Mouse (Mus musculus) frontal cortex, postnatal 36 days (tissue): ENCODE results near the gene Ppme1.
A peak's percentile ranks its signal among the peaks of the same experiment; 100 is the strongest.

Experiments used
- DNase-seq, 2 experiments: peaks; one replicate each; pipeline ENCODE4 v3.0.0; 2022; ENCODE audit warnings: low spot score in 2 of 2

The Ppme1 gene

DNA sequence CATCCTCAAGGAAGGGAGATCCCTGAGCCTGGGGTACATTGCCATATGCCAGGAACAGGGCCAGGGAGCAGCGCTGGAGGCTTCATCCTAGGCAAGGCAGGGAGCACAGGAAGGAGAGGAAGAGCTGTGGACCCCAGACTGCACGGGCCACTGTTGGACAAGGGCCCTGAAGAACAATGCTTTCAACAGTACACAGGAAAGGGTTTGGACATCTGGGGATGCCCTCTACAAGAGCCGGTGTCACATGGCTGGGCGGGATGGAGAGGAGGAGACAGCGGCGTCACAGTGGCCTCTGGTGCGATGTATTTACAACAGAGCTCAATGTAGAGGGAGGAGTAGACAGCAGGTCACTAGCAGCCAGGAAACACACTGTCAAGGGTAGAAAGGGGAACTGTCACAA, 44.6 kb downstream of the Ppme1 start:
- no peak for DNase-seq

GRCm38 (mm10) chr7:100325482-100325881, 46.6 kb downstream of the Ppme1 start:
- DNase-seq: peak; percentile 52 to 53

DNA sequence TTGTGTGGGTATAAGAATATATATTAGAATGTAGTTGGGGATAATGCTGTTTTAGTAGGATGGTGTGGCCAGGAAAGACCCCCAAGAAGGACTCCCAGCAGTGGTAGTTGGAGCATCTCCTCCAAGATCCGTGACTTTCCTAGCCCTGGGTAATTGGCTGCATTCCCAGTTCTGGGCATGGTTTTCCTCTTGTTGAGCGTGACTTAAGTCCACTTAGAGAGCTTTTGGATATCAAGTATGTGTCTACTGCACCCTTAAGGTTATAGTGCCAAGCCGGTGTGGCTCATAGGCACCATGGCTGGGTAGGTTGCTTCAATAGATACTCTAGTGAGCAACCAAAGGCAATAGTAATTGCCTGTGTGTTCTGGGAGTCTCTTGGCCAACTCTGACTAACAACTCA, 48.4 kb downstream of the Ppme1 start:
- no peak for DNase-seq

GRCm38 (mm10) chr7:100317534-100317933, 54.6 kb downstream of the Ppme1 start:
- DNase-seq: no peak

DNA sequence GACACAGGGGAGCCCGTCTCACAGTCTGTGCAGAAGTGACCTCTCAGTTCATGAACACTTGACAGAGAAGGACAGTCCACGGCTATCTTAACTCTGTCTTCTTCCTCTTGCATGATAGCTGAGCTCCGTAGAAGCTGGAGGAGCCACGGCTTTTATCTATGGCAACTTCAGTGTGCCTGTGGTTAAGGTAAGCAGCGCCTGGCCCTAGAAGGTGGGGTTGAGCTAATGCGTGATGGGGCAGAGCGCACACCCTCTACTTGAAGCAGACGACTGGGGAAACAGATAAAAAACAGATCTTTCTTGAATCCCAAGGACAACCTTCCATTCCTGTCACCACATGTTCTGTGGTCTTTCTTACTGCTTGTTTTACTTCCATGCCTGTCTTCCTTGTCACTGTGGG, 55.2 kb downstream of the Ppme1 start:
- DNase-seq: no peak

DNA sequence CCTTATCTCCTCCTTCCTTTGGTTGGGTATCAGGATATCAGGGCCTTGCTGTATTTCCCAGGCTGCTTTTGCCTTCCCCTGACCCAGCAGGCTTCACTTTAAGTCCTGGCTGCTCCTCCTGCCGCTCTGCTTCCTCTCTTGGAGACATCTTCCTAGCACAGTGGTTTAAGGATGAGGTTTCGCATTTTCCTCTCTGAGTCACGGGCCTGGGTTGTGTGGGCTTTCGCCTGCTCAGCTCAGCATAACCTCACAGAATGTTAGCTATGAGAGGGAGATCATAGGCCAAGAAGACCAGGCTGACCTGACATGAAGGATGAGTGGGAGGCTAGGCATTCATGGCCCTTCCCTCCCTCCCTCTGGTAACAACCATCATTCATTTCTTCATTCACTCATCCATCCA, 59.4 kb downstream of the Ppme1 start:
- DNase-seq: no peak

DNA sequence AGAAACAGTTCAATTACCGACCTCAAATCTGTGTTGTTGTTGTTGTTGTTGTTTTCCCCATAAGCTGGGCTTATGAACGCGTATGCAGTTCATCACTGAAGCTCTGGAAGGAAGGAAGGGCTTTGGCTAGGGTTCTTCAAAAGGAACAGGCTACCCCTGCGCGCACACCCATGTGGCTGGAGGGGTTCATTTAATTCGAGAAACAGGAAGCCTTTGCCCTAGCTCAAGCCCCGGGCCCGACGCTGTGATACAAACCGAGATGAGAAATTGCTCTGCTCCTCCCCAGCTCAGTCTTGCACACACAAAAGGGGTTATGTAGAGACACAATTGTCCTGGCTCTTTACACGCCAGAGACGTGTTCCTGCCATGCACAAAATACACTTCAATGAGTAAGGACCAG, 61.8 kb downstream of the Ppme1 start:
- no peak for DNase-seq

DNA sequence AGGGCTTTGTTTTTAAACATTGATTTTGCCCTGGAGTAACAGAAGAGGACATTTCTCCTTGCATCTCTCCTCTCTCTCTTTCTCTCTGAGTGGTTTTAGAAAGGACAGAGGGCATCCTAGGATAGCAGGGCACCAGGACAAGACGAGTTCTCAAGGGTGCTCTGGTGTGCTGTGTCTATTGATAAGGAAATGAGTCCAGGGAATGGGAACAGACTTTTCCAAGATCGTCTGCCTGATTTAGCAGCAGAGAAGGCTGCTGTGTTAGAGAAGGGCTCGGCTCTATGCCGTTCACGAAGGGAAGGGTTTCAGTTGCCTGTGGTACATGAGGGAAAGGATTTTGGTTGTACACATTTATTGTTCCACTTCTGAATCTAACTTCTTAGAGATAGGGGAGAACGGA, 62.4 kb downstream of the Ppme1 start:
- DNase-seq: no peak

- no peak for DNase-seq
Observed at GRCm38 (mm10) chr7:100309216-100309615, 62.9 kb downstream of the Ppme1 start.

GRCm38 (mm10) chr7:100307872-100308653, 64.0 kb downstream of the Ppme1 start:
- DNase-seq: peak in 1 of 2 experiments; percentile 73

DNA sequence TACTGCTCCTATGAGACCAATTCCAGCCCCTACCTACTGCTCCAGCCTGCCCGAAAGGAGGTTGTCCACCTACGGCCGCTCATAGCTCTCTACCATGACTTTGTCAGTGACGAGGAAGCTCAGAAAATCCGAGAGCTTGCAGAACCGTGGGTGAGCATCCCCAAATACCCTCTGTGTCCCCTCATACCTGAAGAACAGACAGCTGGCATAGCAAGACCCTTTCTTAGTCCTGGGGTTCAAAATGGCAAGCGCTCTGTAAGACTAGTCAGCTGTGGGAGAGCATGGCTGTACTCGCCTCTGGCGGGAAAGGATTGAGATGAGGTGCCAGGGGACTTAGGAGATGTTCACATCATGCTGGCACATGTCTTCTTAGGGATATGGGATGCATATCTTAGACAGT, 66.2 kb downstream of the Ppme1 start:
- DNase-seq: no peak

DNA sequence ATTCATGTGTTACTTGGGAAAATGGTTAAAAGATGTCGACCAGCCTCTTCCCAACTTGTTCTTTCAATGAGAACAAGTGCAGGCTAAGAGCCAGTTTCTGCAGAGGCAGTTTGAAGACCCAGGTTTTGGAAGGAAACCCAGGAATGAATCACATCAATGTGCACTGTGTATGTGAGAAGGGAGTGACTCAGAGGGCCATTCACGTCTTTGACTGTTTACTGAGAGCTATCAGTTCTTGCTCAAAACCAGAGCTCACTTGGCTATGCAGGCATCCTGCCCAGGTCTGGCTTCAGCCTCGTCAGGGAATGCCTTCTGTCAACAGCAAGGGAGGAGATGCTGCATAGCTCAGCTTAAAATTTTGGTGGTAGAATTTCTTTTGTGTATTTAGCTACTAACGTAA, 69.8 kb downstream of the Ppme1 start:
- DNase-seq: peak; percentile 68 to 70

- DNase-seq: no peak
Observed at GRCm38 (mm10) chr7:100301390-100301789, 70.7 kb downstream of the Ppme1 start.

DNA sequence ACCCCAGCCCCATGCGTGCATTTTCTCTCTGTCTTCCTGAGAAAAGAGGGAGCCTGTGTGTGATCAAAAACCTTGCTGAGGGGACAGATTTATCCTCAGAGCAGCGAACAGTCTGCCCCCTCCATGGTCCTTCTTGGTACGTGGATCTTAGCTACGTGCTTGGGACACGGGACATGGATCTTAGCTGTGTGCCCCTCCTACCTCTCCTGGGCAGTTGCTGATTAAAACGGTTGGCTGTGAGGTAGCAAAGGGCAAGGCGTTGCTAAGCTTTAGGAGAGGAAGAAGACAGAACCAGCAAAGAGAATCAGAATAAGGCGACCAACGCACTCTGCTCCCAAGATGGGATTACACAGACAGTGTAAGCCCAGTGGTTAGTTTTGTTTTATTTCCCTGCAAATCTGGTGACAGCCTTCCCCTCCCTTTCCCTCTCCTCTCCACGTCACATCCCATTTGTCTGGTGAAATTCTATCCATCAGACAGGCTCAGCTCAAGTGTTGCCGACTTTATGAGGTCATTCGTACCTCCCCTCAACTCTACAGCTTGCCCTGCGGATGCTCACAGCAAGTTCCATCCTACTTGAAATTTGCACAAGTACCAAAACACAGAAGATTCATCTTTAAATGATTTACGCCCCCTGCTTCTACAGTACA, 73.1 kb downstream of the Ppme1 start:
- DNase-seq: no peak

DNA sequence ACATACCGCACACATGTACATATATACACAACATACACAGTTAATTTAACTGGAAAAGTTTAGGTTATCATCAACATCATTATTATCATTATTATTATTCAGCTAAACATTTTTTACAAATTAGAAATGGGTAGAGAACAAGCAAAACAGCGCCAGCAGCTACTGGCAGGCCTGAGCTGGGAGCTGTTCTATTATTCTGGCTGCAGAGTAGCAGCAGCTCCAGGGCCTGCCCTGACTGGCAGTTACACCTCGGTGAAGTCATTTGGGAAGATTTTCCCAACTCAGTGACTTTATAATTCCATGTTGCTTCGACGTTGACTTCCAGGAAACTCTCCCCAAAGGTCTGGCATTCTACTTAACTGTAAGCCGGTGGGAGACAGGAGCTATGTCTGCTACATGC, 75.4 kb downstream of the Ppme1 start:
- DNase-seq: no peak

DNA sequence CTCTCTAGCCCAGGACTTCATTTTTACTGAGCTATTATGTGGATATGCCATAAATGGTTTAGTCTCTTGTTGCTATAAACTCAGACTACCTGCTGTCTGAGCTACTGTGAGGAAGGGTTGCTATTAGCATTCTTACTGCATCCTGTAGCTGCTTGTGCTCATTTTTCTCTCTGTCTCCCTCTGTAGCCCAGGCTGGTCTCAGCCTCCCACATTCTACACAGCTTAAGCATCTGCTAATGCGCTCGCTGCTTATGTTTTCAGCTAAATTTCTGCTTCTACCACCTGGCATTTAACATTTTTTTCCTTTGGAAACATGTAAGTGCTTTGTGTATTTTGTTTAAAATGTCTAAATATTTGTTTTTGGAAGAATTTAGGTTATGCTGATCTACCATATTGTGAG, 76.4 kb downstream of the Ppme1 start:
- no peak for DNase-seq

DNA sequence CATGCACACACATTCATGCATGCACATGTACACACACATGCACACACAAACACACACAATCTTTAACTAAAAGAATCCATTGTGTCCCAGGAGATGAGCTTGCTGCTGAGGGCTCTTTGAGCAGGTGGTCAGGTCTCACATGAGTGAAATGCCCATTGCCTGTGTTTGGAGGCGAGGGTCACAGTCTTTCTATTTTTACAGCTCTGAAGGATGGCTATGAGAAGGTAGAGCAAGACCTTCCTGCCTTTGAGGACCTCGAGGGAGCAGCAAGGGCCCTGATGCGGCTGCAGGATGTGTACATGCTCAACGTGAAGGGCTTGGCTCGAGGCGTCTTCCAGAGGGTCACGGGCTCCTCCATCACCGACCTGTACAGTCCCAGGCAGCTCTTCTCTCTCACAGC, 78.6 kb downstream of the Ppme1 start:
- DNase-seq: no peak

DNA sequence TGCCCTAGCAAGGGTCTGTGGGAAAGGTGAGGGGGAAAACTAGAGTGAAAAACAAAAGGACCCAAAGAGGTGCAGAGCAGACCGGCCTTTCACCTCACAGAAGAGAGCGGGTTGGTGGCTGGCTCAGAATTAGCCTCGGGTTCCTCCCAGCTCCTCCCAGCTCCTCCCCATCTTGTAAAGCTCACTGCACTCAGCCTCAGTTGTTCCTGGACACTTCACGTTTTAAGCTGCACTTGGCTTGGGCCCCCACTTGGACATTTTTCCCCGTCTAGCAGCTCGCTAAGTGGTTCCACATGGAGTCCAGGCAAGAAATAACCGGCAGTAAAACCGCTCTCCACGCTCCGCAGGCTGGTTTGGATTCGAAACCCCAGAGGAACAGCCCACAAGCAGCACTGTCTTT, 83.5 kb downstream of the Ppme1 start:
- no peak for DNase-seq

DNA sequence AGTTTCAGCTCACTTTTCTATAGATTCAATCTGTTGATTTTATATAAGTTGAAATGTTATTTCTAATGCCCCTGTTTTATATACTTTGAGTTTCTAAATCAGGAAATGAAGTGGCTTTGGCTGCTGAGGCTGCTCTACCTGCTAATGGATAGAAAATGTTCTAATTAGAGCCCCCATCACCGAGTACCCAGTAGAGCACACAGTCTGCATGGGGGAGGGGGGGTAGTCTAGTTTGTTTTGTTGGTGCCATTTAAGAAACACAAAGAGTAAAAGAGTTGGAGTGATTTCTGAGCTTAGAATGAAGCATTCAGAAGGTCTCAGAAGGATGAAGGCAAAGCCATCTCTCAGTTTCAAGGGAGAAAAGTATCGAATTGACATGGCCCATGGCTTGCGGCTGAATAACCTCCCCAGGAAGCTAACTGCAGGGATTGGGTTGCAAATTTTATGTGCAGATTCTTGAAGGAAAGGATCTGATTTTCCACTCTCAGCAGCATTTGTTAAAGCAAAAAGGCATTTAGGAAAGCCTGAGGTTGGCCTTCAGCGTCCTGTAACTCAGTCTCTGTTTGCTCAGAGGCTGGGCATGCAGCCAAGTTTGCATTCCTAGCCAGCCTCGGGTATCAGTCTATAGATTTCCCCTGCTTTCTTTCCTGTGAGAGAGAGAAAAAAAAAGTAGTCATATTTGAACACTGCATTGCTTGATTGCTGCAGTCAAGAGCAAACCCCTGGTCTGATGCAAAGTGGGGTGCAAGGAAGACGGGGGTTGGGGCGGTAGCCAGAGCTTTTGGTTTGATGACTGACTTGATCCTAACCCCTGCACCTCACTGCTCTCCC, 84.1 kb downstream of the Ppme1 start:
- no peak for DNase-seq

DNA sequence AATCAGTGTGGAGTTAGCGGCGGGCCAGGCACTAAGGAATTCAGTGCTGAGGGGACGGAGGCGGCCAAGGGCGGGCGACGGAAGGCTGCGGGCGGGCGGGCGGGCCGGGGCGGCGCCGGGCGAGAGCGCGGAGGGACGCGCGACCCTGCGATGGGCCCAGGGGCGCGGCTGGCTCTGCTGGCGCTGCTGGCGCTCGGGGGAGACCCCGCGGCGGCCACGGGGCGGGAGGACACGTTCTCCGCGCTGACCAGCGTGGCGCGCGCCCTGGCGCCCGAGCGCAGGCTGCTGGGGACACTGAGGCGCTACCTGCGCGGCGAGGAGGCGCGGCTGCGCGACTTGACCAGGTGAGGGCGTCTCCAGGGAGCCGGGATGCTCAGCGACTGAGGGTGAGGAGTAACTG, 86.7 kb downstream of the Ppme1 start, which contains the start of gene P4ha3:
Gene P4ha3 (plus strand): TSS at position 138 of the 400 bp plus-strand sequence.
- DNase-seq: no peak

DNA sequence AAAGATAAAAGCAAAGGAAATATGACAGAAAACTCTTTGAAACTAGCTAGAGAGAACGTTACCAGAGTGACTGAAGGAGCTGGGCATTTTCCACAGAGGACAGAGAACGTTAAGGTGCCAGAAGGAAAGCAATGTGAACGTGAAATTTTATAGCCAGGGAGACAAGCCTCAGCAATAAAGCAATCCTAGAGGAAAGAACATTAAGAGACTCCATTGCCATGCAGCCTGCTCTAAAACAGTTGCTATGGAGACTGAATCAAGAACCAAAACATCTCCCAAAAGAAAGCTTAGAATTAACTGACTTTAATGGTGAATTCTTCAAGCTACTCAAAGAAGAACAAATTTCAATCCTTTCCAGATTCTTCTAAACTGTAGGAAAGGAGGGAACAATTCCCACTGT, 88.8 kb downstream of the Ppme1 start:
- no peak for DNase-seq

DNA sequence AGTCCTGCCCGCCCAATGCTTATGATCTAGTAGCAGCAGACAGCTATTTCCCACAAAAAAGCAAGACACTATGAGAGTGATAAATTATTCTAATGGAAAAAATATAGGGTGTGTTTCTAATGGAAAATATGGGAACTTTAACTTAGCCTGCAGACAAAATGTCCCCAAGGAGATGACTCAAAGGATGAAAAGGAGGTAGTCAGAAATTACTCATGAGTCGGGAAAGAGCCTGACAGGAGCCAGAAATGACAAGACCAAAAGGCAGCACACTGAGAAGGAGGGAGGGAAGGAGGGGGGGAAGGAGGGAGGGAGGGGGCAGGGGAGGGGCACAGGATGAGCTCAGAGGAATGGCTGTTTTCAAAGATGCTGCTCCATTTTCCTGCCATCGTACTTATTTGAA, 90.5 kb downstream of the Ppme1 start:
- DNase-seq: no peak

DNA sequence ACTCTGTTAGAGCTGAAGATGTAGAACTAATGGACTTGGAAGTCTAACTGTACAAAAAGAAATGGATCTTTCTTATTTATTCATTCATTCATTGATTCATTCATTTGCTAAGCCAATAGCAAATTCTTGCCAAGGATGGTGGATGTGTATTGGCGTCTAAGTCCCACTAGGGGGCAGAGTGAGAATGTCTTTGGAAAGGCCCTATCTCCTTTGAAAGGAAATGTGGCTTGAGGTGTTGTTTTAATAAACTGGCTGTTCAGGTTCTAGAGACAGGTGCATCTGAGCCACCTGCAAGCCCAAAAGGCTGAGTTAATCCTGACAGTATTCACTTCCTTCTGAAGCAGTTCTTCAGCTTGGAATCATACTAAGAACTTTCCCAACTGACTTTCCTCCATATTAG, 92.3 kb downstream of the Ppme1 start:
- DNase-seq: peak in 1 of 2 experiments; percentile 60
